Mouse (Mus musculus): ENCODE measurements around the gene Vamp5. TPM values are rescaled to one million over a fixed set of nuclear protein-coding genes. Genes with fewer than 3 reads are reported as not detected.

Gene Vamp5
- polyA plus RNA-seq, 1 experiment from 2014 or later: 40.5 TPM

Other genes starting within 250 kb of the Vamp5 start
- 10.9 and 15.7 TPM in 2 replicates for gene Atoh8, start 144.9 kb downstream of the Vamp5 start, polyA plus RNA-seq (2016; fragmentation: Nextera tagmentation; extraction: Ambion mirVana)
- gene Sftpb, start 75.9 kb downstream of the Vamp5 start, polyA plus RNA-seq (2016; fragmentation: Nextera tagmentation; extraction: Ambion mirVana): 0.12 and 0.30 TPM in 2 replicates
- gene Usp39, start 35.3 kb downstream of the Vamp5 start, polyA plus RNA-seq (2016; fragmentation: Nextera tagmentation; extraction: Ambion mirVana): 43.5 and 53.9 TPM in 2 replicates
- 17.3 and 24.9 TPM in 2 replicates for gene 0610030E20Rik, start 33.2 kb downstream of the Vamp5 start, polyA plus RNA-seq (2016; fragmentation: Nextera tagmentation; extraction: Ambion mirVana)
- 15.7 and 24.9 TPM in 2 replicates for gene Tmem150a, start 25.0 kb downstream of the Vamp5 start, polyA plus RNA-seq (2016; fragmentation: Nextera tagmentation; extraction: Ambion mirVana)
- gene Rnf181, start 13.5 kb downstream of the Vamp5 start, polyA plus RNA-seq (2016; fragmentation: Nextera tagmentation; extraction: Ambion mirVana): 119 and 127 TPM in 2 replicates
- 130 and 137 TPM in 2 replicates for gene Vamp8, start 10.2 kb upstream of the Vamp5 start, polyA plus RNA-seq (2016; fragmentation: Nextera tagmentation; extraction: Ambion mirVana)
- gene Ggcx, start 33.8 kb upstream of the Vamp5 start, polyA plus RNA-seq (2016; fragmentation: Nextera tagmentation; extraction: Ambion mirVana): 28.6 and 29.2 TPM in 2 replicates
- 353 and 387 TPM in 2 replicates for gene Mat2a, start 59.1 kb upstream of the Vamp5 start, polyA plus RNA-seq (2016; fragmentation: Nextera tagmentation; extraction: Ambion mirVana)
- 0.15 TPM in 1 of 2 replicates, not detected in the other for gene Sh2d6, start 141.2 kb upstream of the Vamp5 start, polyA plus RNA-seq (2016; fragmentation: Nextera tagmentation; extraction: Ambion mirVana)
- gene Capg, start 163.9 kb upstream of the Vamp5 start, polyA plus RNA-seq (2016; fragmentation: Nextera tagmentation; extraction: Ambion mirVana): 23.2 and 23.8 TPM in 2 replicates
- gene Elmod3, start 217.9 kb upstream of the Vamp5 start, polyA plus RNA-seq (2016; fragmentation: Nextera tagmentation; extraction: Ambion mirVana): 12.9 and 13.3 TPM in 2 replicates
- gene Retsat, start 218.0 kb upstream of the Vamp5 start, polyA plus RNA-seq (2016; fragmentation: Nextera tagmentation; extraction: Ambion mirVana): 13.5 and 17.0 TPM in 2 replicates
- gene Tgoln1, start 236.5 kb upstream of the Vamp5 start, polyA plus RNA-seq (2016; fragmentation: Nextera tagmentation; extraction: Ambion mirVana): 27.9 and 29.1 TPM in 2 replicates